Mouse (Mus musculus): ENCODE data around the gene Matn1.

Matn1 gene

GRCm38 (mm10) chr4:130944112-130944511, at the start of gene Matn1:
Gene Matn1 (plus strand): TSS chr4:130944385.
- no peak for DNase-seq (ENCODE audit: low read depth)

- no peak for DNase-seq (ENCODE audit: low read depth)
These were observed 48.5 kb upstream of the Matn1 start for GRCm38 (mm10) chr4:130895701-130896100.

- peak; percentile 78 for DNase-seq (ENCODE audit: low read depth)
These were observed 47.8 kb upstream of the Matn1 start for GRCm38 (mm10) chr4:130896372-130896771.

- peak; percentile 59 for DNase-seq (ENCODE audit: low read depth)
These were observed 44.8 kb upstream of the Matn1 start for GRCm38 (mm10) chr4:130899383-130899781.

GRCm38 (mm10) chr4:130899782-130900427, 44.3 kb upstream of the Matn1 start:
- peak; percentile 59 for DNase-seq (ENCODE audit: low read depth)

GRCm38 (mm10) chr4:130900746-130901145, 43.4 kb upstream of the Matn1 start:
- no peak for DNase-seq (ENCODE audit: low read depth)

- peak; percentile 95 for DNase-seq (ENCODE audit: low read depth)
These were observed 41.9 kb upstream of the Matn1 start for GRCm38 (mm10) chr4:130902289-130902781.

GRCm38 (mm10) chr4:130905025-130905424, 39.2 kb upstream of the Matn1 start:
- no peak for DNase-seq (ENCODE audit: low read depth)

- DNase-seq (ENCODE audit: low read depth), result no peak
These were observed 38.3 kb upstream of the Matn1 start for GRCm38 (mm10) chr4:130905882-130906281.

- DNase-seq (ENCODE audit: low read depth), result no peak
These were observed 37.9 kb upstream of the Matn1 start for GRCm38 (mm10) chr4:130906296-130906695.

GRCm38 (mm10) chr4:130907200-130908069, 36.8 kb upstream of the Matn1 start:
- no peak for DNase-seq (ENCODE audit: low read depth)

GRCm38 (mm10) chr4:130908133-130908532, 36.1 kb upstream of the Matn1 start:
- DNase-seq (ENCODE audit: low read depth), result no peak

GRCm38 (mm10) chr4:130909167-130909874, 34.9 kb upstream of the Matn1 start:
- no peak for DNase-seq (ENCODE audit: low read depth)

- DNase-seq (ENCODE audit: low read depth), result peak; percentile 88
These were observed 33.5 kb upstream of the Matn1 start for GRCm38 (mm10) chr4:130910666-130911065.

- DNase-seq (ENCODE audit: low read depth), result no peak
These were observed 31.6 kb upstream of the Matn1 start for GRCm38 (mm10) chr4:130912626-130913025.

GRCm38 (mm10) chr4:130913077-130913476, 31.1 kb upstream of the Matn1 start, which contains the start of gene Laptm5:
Gene Laptm5 (plus strand): TSS chr4:130913125.
- peak; percentile 95 for DNase-seq (ENCODE audit: low read depth)

- DNase-seq (ENCODE audit: low read depth), result no peak
These were observed 30.7 kb upstream of the Matn1 start for GRCm38 (mm10) chr4:130913511-130913910.

- DNase-seq (ENCODE audit: low read depth), result peak; percentile 99
These were observed 30.2 kb upstream of the Matn1 start for GRCm38 (mm10) chr4:130914011-130914410.

GRCm38 (mm10) chr4:130914527-130914926, 29.7 kb upstream of the Matn1 start:
- no peak for DNase-seq (ENCODE audit: low read depth)

- peak; percentile 81 for DNase-seq (ENCODE audit: low read depth)
These were observed 29.0 kb upstream of the Matn1 start for GRCm38 (mm10) chr4:130915006-130915667.

- no peak for DNase-seq (ENCODE audit: low read depth)
These were observed 28.5 kb upstream of the Matn1 start for GRCm38 (mm10) chr4:130915668-130916035.

GRCm38 (mm10) chr4:130916639-130917038, 27.5 kb upstream of the Matn1 start:
- no peak for DNase-seq (ENCODE audit: low read depth)

Measured in 416B (cell line).